Mouse (Mus musculus) liver, embryonic 11.5 days (tissue): ENCODE measurements around the gene Mapk1ip1. TPM values are rescaled to one million over a fixed set of nuclear protein-coding genes. Genes with fewer than 3 reads are reported as not detected.

Experiments
- ATAC-seq: fragments of 200-750 bp; cut with Nextera tagmentation; replicated peaks from 2 replicates; pipeline ENCODE4 v1.8.0; 2017; ENCODE audit warnings: moderate number of reproducible peaks, mild to moderate bottlenecking, moderate TSS enrichment, moderate library complexity; ENCODE audit not compliant: low FRiP score
- DNase-seq: peaks from one replicate; pipeline ENCODE4 v3.0.0-alpha.2; 2017; ENCODE audit warnings: low spot score
- H3K27ac ChIP-seq: fragments of 300-500 bp; sonication (generic); 2 replicates; pipeline ENCODE4 v1.5.1; 2014; ENCODE audit warnings: mild to moderate bottlenecking, low read depth, low read length, control low read depth
- H3K27me3 ChIP-seq: fragments of 300-500 bp; sonication (generic); replicated peaks from 2 replicates; pipeline ENCODE4 v1.6.1; 2014; ENCODE audit warnings: low read length, mixed read lengths; ENCODE audit not compliant: control insufficient read depth, insufficient read depth
- H3K36me3 ChIP-seq: fragments of 300-500 bp; sonication (generic); 2 replicates; pipeline ENCODE4 v1.6.1; 2014; ENCODE audit warnings: mild to moderate bottlenecking, low read length, moderate library complexity, mixed read lengths; ENCODE audit not compliant: control insufficient read depth, insufficient read depth
- H3K4me1 ChIP-seq: fragments of 300-500 bp; sonication (generic); replicated peaks from 2 replicates; pipeline ENCODE4 v1.6.1; 2014; ENCODE audit warnings: low read length, mixed read lengths; ENCODE audit not compliant: control insufficient read depth, insufficient read depth
- H3K4me2 ChIP-seq: fragments of 300-500 bp; sonication (generic); 2 replicates; pipeline ENCODE4 v1.6.1; 2014; ENCODE audit warnings: mild to moderate bottlenecking, control low read depth, moderate library complexity
- H3K4me3 ChIP-seq: fragments of 300-500 bp; sonication (generic); 2 replicates; pipeline ENCODE4 v1.5.1; 2014; ENCODE audit warnings: low read depth, low read length, control low read depth
- H3K9ac ChIP-seq: fragments of 300-500 bp; sonication (generic); 2 replicates; pipeline ENCODE4 v1.6.1; 2014; ENCODE audit warnings: low read depth, low read length, control low read depth
- H3K9me3 ChIP-seq: fragments of 300-500 bp; sonication (generic); 2 replicates; pipeline ENCODE4 v1.6.1; 2016; ENCODE audit warnings: low read length, inconsistent platforms, mixed read lengths; ENCODE audit not compliant: control insufficient read depth
- WGBS: fragments of 180-500 bp; shearing (Covaris S2); extraction: QIAGEN DNeasy Blood & Tissue Kit; methylation state at CpG from one replicate; pipeline ENCODE4 v1.1.7; 2014; 5-methylcytosine and 5-hydroxymethylcytosine counted together
- polyA plus RNA-seq: library from polyadenylated mRNA; unstranded; fragments of >200 nt; fragmentation: Nextera tagmentation; extraction: Ambion mirVana; gene quantifications from 2 replicates; pipeline ENCODE4 v1.2.1, GENCODE M21; 2014

Gene Mapk1ip1
- polyA plus RNA-seq, 1 experiment from 2014 or later = 7.4 TPM

- no peak for DNase-seq
- Histone ChIP-seq H3K9me3 (no peaks in the 10 kb centered on the region), H3K27me3 (no peaks in the 10 kb centered on the region), H3K4me2 (no peak overlapping the region), H3K4me1 (no peaks in the 10 kb centered on the region), H3K9ac (no peak overlapping the region), H3K27ac (no peak overlapping the region), H3K4me3 (no peak overlapping the region), H3K36me3 (no peaks in the 10 kb centered on the region)
- ATAC-seq = no peak
- WGBS = 79% methylated on average over 11 of the region's 11 CpGs
These were observed 32.7 kb downstream of the Mapk1ip1 start for GRCm38 (mm10) chr7:138813213-138813875.

DNA sequence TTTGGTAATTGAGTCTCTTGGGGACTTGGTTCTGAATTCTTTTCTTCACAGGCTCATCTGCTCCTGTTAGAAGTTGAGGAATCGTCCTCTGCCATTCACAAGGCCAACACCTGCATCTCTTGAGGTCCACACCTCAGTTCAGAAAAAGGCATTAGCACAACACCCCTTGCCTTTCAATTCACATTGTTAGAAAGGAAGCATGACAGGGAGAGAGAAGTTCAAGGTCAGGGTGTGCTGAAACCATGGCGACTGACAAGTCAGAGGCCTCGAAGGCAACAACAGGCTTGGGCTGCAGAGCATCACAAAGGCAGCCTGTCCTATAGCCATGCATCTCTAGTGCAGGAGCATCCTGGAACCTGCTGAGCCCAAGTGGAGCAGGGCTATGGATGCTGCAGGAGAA is 38.9 kb downstream of the Mapk1ip1 start:
- Histone ChIP-seq H3K27ac (no peak overlapping the region), H3K4me3 (no peak overlapping the region), H3K4me1 (no peaks in the 10 kb centered on the region), H3K36me3 (no peaks in the 10 kb centered on the region), H3K27me3 (no peaks in the 10 kb centered on the region), H3K9ac (no peak overlapping the region), H3K4me2 (no peak overlapping the region), H3K9me3 (no peaks in the 10 kb centered on the region; the same call in 1 of the 2 replicates)
- WGBS = 71% methylated on average over 3 of the region's 3 CpGs
- no peak for DNase-seq
- no peak for ATAC-seq

DNA sequence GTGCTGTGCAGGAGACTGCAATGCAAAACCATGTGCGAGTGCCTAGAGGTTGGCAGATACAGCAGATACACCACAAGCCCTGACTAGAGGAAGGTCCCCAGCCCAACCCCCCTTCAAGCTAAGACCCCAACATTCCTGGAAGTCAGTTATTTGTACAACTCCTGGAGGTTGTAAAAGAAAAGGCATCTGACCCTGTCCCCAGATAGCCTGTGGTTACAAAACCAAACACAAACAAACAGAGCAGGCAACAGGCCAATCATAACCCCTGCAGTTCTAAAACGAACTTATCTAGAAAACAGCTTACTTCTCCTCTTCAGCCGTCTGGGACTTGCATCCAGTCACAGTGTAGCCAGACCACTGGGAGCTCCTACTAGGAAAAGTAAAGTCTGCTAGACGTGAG is 42.7 kb downstream of the Mapk1ip1 start:
- Histone ChIP-seq H3K4me2 (no peak overlapping the region), H3K9ac (no peak overlapping the region), H3K4me1 (no peaks in the 10 kb centered on the region), H3K9me3 (no peaks in the 10 kb centered on the region; the same call in 1 of the 2 replicates), H3K4me3 (no peak overlapping the region), H3K27me3 (no peaks in the 10 kb centered on the region), H3K36me3 (no peaks in the 10 kb centered on the region), H3K27ac (no peak overlapping the region)
- no peak for ATAC-seq
- 21% methylated on average over 4 of the region's 4 CpGs for WGBS
- DNase-seq = no peak

DNA sequence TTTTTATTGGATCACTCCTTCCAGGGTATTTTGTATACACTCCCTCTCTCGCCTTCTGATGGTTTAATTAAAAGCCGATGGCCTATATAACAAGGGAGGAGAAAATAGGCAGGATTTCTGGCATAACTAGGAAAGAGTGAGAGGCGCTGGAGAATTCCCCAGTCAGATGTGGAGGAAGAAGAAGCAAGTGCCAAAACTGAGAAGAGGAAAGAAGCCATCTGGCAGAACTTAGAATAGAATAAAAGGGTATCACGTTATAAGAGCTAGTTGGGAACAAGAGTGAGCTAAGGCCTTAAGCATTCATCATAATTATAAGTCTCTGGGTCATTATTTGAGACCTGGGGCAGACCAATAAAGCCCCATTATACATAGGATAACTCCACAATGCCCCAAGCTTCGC is 58.0 kb downstream of the Mapk1ip1 start:
- H3K27me3 ChIP-seq = no peaks in the 10 kb centered on the region
- H3K4me2 ChIP-seq = no peak overlapping the region
- H3K4me1 ChIP-seq = no peaks in the 10 kb centered on the region
- H3K36me3 ChIP-seq = no peaks in the 10 kb centered on the region
- H3K9ac ChIP-seq = no peak overlapping the region
- 76% methylated on average over 5 of the region's 5 CpGs for WGBS
- no peak overlapping the region for H3K27ac ChIP-seq
- H3K4me3 ChIP-seq = no peak overlapping the region
- no peaks in the 10 kb centered on the region for H3K9me3 ChIP-seq
- ATAC-seq = no peak
- no peak for DNase-seq

Other genes with a start within 250 kb of the Mapk1ip1 start
- gene Ppp2r2d, start 194 bp downstream of the Mapk1ip1 start, polyA plus RNA-seq = 40.9 and 42.0 TPM in 2 replicates
- gene Bnip3, start 63.2 kb upstream of the Mapk1ip1 start, polyA plus RNA-seq = 200 and 218 TPM in 2 replicates
- 0.10 TPM in 1 of 2 replicates, not detected in the other for gene Jakmip3, start 94.5 kb upstream of the Mapk1ip1 start, polyA plus RNA-seq
- gene Dpysl4, start 239.7 kb upstream of the Mapk1ip1 start, polyA plus RNA-seq = 4.8 and 5.0 TPM in 2 replicates